Mouse (Mus musculus) myocyte (in vitro differentiated cells): ENCODE data around the gene Kxd1.

Source experiments
- CEBPB ChIP-seq: IDR thresholded peaks from 2 replicates; pipeline ENCODE4 v1.6.1; 2011; ENCODE audit warnings: mild to moderate bottlenecking, moderate library complexity; ENCODE audit not compliant: poor library complexity, insufficient read depth, severe bottlenecking
- E2F4 ChIP-seq: IDR thresholded peaks from one replicate; pipeline ENCODE4 v1.6.1; 2011; ENCODE audit warnings: mild to moderate bottlenecking, control low read depth, moderate library complexity; ENCODE audit not compliant: insufficient read depth
- POLR2A ChIP-seq: IDR thresholded peaks from one replicate; pipeline ENCODE4 v1.6.1; 2011; ENCODE audit warnings: low read depth, mild to moderate bottlenecking, control low read depth, moderate library complexity; ENCODE audit not compliant: insufficient read length
- TCF12 ChIP-seq: IDR thresholded peaks from one replicate; pipeline ENCODE4 v1.6.1; 2011; ENCODE audit warnings: mild to moderate bottlenecking, control low read depth; ENCODE audit not compliant: poor library complexity, insufficient read depth, severe bottlenecking

- TF ChIP-seq POLR2A = no peak
- TF ChIP-seq E2F4 = no peak
- TF ChIP-seq CEBPB = no peak
- no peak for TF ChIP-seq TCF12
These were observed 8.7 kb downstream of the Kxd1 start for GRCm38 (mm10) chr8:70519043-70519442.
